Mouse (Mus musculus) cerebellum, adult 2 months (tissue): Measurements from ENCODE around the gene Abat. TPM values are rescaled to one million over a fixed set of nuclear protein-coding genes. Genes with fewer than 3 reads are reported as not detected.

Experiments used
- DNase-seq, 2 experiments: peaks; one replicate each; pipeline ENCODE4 v3.0.0; 2021
- H3K27ac ChIP-seq: fragments of 200-500 bp; 2 replicates; pipeline ENCODE4 v1.5.1; 2012; ENCODE audit warnings: low read length, control low read depth, inconsistent platforms; ENCODE audit not compliant: insufficient read depth
- H3K27me3 ChIP-seq: fragments of 200-500 bp; 2 replicates; pipeline ENCODE4 v1.6.1; 2012; ENCODE audit warnings: inconsistent platforms, mild to moderate bottlenecking, low read length, moderate library complexity; ENCODE audit not compliant: control insufficient read depth, insufficient read depth
- H3K4me1 ChIP-seq: fragments of 200-500 bp; 2 replicates; pipeline ENCODE4 v1.6.1; 2011; ENCODE audit warnings: low read length; ENCODE audit not compliant: control insufficient read depth, insufficient read depth
- H3K4me3 ChIP-seq: fragments of 200-500 bp; replicated peaks from 2 replicates; pipeline ENCODE3; 2011; ENCODE audit warnings: mild to moderate bottlenecking, low read depth, low read length, control low read depth; ENCODE audit not compliant: insufficient read depth
- CTCF ChIP-seq: fragments of 200-500 bp; IDR thresholded peaks from 2 replicates; pipeline ENCODE4 v1.5.1; 2011; ENCODE audit warnings: low read depth, mild to moderate bottlenecking, control low read depth, low read length, moderate library complexity, borderline replicate concordance; ENCODE audit not compliant: insufficient read depth
- POLR2A ChIP-seq: fragments of 200-500 bp; IDR thresholded peaks from 2 replicates; pipeline ENCODE4 v1.6.1; 2011; ENCODE audit warnings: low read length, control low read depth, borderline replicate concordance; ENCODE audit not compliant: insufficient read depth
- WGBS: fragments of 180-500 bp; shearing (Covaris S2); methylation state at CpG from one replicate; pipeline ENCODE4 v1.1.7; 2018; 5-methylcytosine and 5-hydroxymethylcytosine counted together
- polyA plus RNA-seq: library from polyadenylated mRNA; depleted of rRNA; stranded (reverse); fragments of >200 nt; gene quantifications from 2 replicates; pipeline ENCODE4 v1.2.3, GENCODE M21; 2012

Abat gene
- polyA plus RNA-seq, 1 experiment: 248 TPM

DNA sequence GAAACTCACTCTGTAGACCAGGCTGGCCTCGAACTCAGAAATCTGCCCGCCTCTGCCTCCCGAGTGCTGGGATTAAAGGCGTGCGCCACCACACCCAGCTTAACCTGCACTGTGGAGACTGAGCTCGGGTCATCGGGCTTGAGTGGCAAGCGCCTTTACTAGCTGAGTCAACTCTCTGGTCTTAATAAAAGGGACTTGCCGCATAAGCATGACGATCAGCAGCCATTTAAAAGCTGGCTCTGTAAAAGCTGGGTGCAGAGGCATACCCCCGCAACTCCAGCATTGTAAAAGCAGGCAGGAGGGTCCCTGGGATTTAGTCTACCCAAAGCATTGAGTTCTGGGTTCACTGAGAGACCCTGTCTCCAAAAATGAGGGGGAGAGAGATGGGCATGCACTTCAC lies 61.1 kb downstream of the Abat start:
- Histone ChIP-seq H3K4me1 (no peaks in the 10 kb centered on the region), H3K4me3 (no peak overlapping the region), H3K27ac (no peak overlapping the region), H3K27me3 (no peaks in the 10 kb centered on the region)
- no peak for TF ChIP-seq CTCF
- no peak for TF ChIP-seq POLR2A
- DNase-seq: no peak
- WGBS: 97% methylated on average over 11 of the region's 11 CpGs

DNA sequence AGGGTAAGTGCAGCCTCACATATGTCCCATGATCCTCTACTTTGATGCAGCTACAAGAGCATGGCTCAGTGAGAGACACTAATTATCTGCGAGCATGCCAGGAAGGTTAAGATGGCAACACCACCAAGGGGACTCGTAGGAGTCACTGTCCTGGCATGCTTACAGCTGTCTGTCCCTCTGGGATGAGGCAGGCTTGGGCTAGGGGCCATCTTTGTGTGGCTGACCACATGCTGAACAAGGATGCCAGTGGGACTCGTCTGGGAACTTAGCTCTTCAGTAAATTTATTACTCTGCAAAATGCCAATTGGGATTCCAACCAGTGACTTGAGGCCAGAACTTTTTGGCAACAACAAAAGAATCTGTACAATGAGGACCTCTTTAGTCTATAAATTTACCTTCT lies 62.9 kb downstream of the Abat start:
- no peak for DNase-seq
- H3K27ac ChIP-seq: no peak overlapping the region
- H3K4me3 ChIP-seq: no peak overlapping the region
- 32% methylated on average over 3 of the region's 3 CpGs for WGBS
- H3K4me1 ChIP-seq: no peaks in the 10 kb centered on the region
- H3K27me3 ChIP-seq: no peaks in the 10 kb centered on the region
- no peak for TF ChIP-seq CTCF
- no peak for TF ChIP-seq POLR2A

DNA sequence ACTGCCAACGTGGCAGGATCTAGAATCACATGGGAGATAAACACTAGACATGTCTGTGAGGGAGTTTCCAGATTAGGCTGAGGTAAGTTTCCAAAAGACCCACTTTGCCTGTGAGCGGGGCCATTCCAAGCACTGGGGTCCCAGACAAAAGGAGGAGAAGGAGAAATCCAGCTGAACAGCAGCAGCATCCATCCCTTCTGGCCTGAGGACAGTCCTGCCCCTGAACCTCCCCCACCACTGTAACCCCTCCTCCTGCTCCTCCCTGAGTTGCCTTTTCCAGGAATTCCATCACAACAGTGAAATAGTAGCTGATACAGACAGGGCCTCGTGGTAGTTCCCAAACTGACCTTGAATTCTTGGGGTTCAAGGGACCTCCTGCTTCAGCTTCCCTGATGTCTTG lies 63.7 kb downstream of the Abat start:
- DNase-seq: no peak
- TF ChIP-seq POLR2A (no peak), CTCF (no peak)
- H3K4me3 ChIP-seq: no peak overlapping the region
- no peak overlapping the region for H3K27ac ChIP-seq
- 56% methylated on average over 3 of the region's 3 CpGs for WGBS
- no peaks in the 10 kb centered on the region for H3K4me1 ChIP-seq
- H3K27me3 ChIP-seq: no peaks in the 10 kb centered on the region

- TF ChIP-seq POLR2A (no peak), CTCF (no peak)
- no peaks in the 10 kb centered on the region for H3K27me3 ChIP-seq
- no peak overlapping the region for H3K4me3 ChIP-seq
- no peak for DNase-seq
- WGBS: 59% methylated on average over 4 of the region's 4 CpGs
- no peaks in the 10 kb centered on the region for H3K4me1 ChIP-seq
- no peak overlapping the region for H3K27ac ChIP-seq
Observed at GRCm38 (mm10) chr16:8578326-8578725, 65.1 kb downstream of the Abat start.

DNA sequence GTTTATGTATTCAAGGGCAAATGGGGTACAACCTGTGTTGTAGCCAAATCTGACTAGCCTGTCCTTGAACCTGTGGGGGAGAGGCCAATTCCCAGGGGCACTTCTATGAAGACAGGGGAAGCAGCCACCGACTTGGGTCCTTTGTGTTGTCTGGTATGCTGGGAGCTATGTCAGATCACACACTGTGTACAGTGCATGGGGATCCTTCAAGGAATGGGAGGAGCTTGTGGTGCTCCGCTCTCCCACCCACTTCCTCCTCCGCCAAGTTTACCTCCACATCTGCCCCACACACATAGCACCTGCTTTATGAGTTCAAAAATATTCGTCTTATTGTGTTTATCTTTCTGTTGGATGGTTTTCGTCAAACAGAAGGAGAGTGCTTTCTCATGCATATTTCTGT lies 66.3 kb downstream of the Abat start:
- H3K4me3 ChIP-seq: no peak overlapping the region
- H3K4me1 ChIP-seq: no peaks in the 10 kb centered on the region
- WGBS: 66% methylated on average over 5 of the region's 5 CpGs
- TF ChIP-seq POLR2A: no peak
- no peak for TF ChIP-seq CTCF
- no peak overlapping the region for H3K27ac ChIP-seq
- H3K27me3 ChIP-seq: no peaks in the 10 kb centered on the region
- DNase-seq: no peak

GRCm38 (mm10) chr16:8581661-8582239 lies 68.5 kb downstream of the Abat start:
- DNase-seq: no peak
- WGBS: 83% methylated on average over 6 of the region's 6 CpGs
- H3K4me1 ChIP-seq: no peaks in the 10 kb centered on the region
- TF ChIP-seq CTCF: no peak
- no peak for TF ChIP-seq POLR2A
- H3K27ac ChIP-seq: no peak overlapping the region
- no peak overlapping the region for H3K4me3 ChIP-seq
- no peaks in the 10 kb centered on the region for H3K27me3 ChIP-seq

- WGBS: 97% methylated on average over 5 of the region's 5 CpGs
Observed at GRCm38 (mm10) chr16:8582579-8583295, 69.5 kb downstream of the Abat start.

DNA sequence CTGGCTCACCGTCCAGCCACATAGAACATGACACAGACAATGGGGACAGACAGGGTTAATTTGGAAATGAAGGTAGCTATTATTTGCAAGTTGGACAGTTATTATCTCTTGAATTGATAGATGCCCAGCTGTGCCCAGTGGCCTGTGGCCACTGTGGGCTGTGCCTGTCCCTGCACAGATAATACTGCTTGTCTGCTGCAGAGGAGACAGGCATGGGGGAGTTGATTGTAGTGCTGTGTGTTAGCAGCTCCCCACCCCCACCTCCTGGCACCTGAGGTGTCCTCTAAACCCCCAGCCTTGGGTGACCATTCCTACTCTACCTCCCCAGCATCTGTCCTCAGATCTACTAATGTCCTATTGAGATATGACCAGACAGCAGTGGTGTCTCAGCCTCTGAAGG lies 71.0 kb downstream of the Abat start:
- Histone ChIP-seq H3K4me3 (no peak overlapping the region), H3K4me1 (no peaks in the 10 kb centered on the region), H3K27me3 (no peaks in the 10 kb centered on the region), H3K27ac (no peak overlapping the region)
- TF ChIP-seq POLR2A (no peak), CTCF (no peak)
- no peak for DNase-seq
- WGBS: 34% methylated on average over 1 of the region's 1 CpGs

More at GRCm38 (mm10) chr16:8582579-8583295, 69.5 kb downstream of the Abat start:
- Histone ChIP-seq H3K27ac (no peak overlapping the region), H3K4me3 (no peak overlapping the region), H3K27me3 (no peaks in the 10 kb centered on the region), H3K4me1 (no peaks in the 10 kb centered on the region)
- DNase-seq: no peak
- TF ChIP-seq CTCF: no peak
- no peak for TF ChIP-seq POLR2A

- no peak for DNase-seq
- no peak overlapping the region for H3K27ac ChIP-seq
- 72% methylated on average over 5 of the region's 5 CpGs for WGBS
- TF ChIP-seq CTCF: no peak
- no peak for TF ChIP-seq POLR2A
- H3K27me3 ChIP-seq: no peaks in the 10 kb centered on the region
- H3K4me3 ChIP-seq: no peak overlapping the region
- H3K4me1 ChIP-seq: no peaks in the 10 kb centered on the region
Observed at GRCm38 (mm10) chr16:8585056-8585455, 71.8 kb downstream of the Abat start.
